Mouse (Mus musculus) left cerebral cortex, postnatal 36 days (tissue): ENCODE data around the gene Tmem185b. TPM values are rescaled to one million over a fixed set of nuclear protein-coding genes. Genes with fewer than 3 reads are reported as not detected.

Experiments used
- DNase-seq, 2 experiments: peaks; one replicate each; pipeline ENCODE4 v3.0.0; 2021 to 2022; ENCODE audit warnings: low spot score in 2 of 2, mixed read lengths in 1 of 2
- intact Hi-C: fragments of 180-260 bp; cut with DNase I; formaldehyde crosslinking; loops from one replicate; pipeline ENCODE4 v1.15.1; 2025
- total RNA-seq, 2 experiments: library from RNA; stranded (reverse); gene quantifications; 2 replicates each; pipeline ENCODE4 v1.2.3; 2021

Tmem185b gene
- total RNA-seq, 2 experiments from 2014 or later: 14.8 to 16.2 TPM

DNA sequence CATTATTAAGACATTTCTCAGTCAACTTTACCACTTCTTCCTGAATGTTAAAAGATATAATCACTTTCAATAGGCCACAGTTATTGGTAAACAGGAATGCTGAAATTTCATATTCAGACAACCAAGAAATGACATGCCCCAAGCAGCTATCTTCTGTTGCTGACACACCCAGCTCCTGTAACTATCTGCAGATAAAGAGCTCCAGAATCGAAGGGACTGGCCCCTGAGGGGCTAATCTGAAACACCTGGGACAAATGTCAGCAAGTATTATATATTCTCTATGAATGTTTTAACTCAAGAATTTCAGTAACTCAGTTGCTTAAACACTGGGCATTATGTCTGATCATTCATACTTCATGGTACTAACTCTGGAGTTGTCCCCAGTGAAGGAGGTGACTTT lies 44.2 kb downstream of the Tmem185b start:
- no peak for DNase-seq
- intact Hi-C loops: no loop called here

Other genes starting within 250 kb of the Tmem185b start
- gene Inhbb, start 103.9 kb upstream of the Tmem185b start, total RNA-seq: 1 to 10 TPM; 4.7 to 5.6 TPM
- 10 to 100 TPM; 22.2 to 22.6 TPM for gene Ralb, start 21.4 kb upstream of the Tmem185b start, total RNA-seq
- gene Epb41l5, start 122.8 kb downstream of the Tmem185b start, total RNA-seq: 1 to 10 TPM; 5.6 to 6.3 TPM